Mouse (Mus musculus) ES-CJ7 (cell line): ENCODE measurements around the gene Cfap99.

Experiments
- DNase-seq: peaks from one replicate; pipeline ENCODE4 v3.0.0; 2011; ENCODE audit warnings: low read depth, low spot score

The Cfap99 gene

DNA sequence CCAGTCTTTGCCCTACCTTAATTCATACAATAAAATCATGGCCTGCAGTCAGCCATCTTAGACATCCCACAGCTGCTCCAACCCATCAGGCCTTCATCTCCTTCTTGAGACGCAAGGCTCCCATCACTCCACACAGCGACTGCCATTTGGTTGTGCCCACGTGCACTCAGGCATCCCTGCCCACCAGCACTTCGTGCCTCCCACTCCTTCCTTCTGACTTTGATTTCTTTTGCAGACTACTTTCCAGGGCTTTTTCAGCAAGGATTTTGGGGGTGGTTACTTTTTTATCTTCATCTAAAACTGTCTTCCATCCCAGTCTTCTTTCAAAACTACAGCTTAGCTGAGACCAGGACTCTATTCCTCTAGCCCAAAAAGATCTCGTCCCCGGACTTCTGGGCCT, 11.7 kb upstream of the Cfap99 start:
- DNase-seq = no peak

DNA sequence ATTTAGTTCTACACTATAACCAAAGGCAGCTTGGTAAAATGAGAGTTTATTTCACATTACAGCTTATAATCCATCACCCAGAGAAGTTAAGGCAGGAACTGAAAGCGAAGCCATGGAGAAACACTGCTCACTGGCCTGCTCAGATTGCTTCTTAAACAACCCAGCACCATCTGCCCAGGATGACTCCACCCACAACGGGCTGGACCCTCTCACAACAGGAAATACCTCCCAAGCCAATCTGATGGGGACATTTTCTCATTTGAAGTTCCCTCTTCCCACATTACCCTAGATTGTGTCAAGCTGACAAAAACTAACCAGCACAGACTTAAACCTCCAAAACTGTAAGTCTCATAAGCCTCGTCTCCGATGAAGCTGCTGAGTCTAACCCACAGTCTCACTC, 10.3 kb upstream of the Cfap99 start:
- DNase-seq = no peak

DNA sequence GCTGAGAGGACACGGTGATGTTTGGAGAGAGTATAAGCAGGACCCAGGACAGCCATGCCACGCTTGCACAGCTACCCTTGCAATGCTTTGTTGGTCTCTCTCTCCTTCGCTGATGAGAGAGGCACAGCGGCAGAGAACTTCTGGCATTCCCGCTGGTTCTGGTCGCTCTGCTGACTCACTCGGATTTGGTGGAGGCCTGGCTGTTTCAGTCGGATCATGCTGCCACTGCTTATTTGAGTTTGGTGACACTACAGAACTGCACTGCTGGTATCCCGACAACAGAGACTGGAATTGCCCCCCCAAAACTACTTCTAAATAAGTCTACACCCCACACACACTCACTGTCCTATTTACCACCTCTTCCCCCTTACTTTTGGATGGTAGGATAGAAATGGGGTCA, 9.2 kb upstream of the Cfap99 start:
- no peak for DNase-seq

DNA sequence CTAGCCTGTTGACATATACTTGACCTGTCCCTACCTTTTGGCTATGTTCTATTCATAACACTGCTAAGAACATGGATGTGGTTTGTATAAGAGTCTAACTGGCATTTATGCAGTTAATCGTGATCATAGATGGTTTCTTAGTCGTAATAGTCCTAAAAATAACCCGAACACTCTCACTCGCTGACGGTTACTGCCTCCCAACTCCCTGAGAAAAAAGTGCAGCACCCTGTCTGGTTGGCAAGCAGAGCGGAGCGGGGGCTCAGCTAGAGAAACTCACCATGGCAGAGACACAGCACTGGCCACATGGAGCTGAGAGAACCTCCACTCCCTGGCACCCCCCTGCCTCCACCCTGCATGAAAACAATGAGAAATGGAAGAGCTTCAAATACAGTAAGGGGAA, 7.4 kb upstream of the Cfap99 start:
- no peak for DNase-seq

DNA sequence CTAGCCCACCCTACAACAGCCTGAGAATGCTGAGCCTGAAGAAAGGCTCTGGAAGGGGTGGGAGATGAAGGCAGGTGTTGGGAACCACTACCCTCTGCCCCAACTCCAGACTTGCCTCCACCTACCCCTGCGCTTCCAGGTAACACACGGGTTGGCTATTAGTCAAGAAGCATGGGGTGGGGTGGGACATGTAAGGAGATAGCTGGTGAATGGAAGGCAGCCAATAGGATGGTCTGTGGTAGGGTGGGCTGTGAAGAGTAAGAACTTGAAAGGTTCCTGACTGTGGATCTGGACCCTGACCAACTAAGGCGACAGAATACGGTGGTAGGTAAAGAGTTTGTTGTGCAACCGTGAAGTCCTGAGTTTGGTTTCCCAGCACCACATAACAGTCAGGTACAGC, 5.0 kb upstream of the Cfap99 start:
- no peak for DNase-seq

DNA sequence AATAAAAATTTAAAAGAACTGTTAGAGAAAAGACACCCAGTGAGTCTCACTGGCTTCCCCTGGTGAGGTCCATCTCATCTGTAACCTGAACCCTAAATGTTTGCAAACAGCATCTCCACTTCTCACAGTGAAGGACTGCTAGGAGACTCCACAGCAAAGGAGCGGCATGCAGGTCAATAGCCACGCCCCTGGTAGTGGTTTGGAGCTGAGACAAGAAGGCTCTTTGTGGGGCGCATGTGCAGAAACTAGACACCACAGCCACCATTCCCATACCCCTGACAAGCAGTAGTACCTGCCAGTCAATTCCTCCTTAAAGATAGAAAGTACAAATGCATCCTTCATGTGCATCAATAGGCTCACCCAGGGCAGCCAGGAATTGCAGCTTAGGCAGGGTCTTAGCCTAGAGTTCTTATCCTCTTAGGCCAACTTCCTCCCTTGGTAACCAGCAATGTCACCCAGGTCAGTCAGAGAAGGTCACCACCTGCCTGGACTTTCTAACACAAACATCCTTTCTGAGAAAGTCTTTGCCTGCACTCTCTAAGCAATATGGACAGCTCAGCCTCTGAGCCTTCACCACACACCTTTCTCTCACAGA, 4.1 kb upstream of the Cfap99 start:
- peak; percentile 79 for DNase-seq

DNA sequence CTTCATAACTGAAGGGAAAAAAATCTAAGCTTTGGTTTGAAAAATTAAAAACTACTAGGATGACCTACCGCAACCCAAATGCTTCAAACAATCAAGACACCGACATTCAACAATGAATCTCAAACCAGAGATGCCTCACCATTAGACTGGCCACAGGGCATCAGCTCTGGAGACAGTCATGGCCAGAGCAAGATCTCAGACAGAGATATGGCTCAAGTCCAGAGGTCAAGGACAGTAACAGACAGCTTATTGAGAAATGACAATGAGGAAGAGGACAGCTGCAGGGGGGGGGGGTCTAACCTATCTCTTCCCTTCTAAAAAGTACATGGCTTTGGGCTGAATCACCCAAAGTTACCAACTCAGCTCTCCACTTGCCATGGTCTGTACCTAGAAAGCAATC, 3.1 kb upstream of the Cfap99 start:
- no peak for DNase-seq

DNA sequence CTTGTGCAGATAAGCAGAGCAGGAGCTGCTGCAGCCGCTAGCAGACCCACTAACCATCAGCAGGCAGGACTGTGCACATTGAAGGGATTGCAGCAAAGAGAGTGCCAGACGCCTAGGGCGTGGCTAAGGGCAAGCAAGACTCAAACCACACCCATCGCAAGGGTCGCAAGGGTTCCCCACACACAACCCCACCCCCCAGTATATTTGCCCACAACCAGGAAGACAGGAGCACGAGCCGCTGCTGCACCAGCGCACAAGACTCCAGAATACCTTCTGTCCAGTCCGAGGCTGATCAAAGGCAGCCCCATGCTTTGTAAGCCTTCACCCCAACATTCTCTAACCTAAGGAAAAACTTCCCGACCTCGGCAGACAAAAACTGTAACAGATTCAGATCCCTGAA, 1.9 kb upstream of the Cfap99 start:
- peak; percentile 85 for DNase-seq

DNA sequence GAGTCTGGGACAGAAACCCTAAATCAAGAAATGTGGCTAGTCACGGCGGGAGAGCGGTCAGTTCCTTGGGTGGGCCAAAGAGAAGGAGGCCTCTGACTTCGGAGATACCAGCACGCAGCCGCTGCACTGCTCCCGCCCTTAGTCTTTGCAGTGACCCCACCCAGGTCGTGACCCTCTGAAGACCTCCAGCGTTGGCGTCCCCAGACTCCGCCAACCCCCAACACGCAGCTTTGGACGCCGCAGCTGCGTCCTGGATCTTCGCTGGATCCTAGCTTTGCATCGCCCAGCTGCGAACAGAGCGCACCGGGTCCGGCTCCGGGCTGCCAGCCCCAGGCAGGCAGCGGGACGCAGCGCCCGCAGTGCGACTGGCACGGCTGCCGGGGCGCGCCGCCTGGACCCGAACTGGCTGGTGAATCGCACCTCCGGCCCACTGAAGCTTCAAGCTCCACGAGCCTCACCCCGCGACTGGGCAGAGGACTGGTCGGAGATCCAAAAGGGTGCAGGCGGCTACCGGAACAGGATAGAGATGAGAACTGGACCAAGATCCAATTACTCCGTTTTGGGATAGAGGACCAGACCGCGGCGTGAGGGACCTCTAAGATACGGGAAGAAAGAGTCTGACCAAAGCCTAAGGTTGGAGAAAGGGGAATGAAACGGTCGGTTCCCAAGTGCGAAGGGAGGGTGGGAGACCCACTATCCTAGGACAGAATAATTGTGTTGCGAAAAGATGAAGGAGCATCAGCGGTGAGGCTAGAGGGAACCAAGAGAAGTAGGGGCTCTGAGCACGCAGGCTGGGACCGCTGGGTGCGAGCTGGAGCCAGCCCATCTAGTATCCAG, 1.2 kb upstream of the Cfap99 start:
- peak; percentile 80 for DNase-seq

DNA sequence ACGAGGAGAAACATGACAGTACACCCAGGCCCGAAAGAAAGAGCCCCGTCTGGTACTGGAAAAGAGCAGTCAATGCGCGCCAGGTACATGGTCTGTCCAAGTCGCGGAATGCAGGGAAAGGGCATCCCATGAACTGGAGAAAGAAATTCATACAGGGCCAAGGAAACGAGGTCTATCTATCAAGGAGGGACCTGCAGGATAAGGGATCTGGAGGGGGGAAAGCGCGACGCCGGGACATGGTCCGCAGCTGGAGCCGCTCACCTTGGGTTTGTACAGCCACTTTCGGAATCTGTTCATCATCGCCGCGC, 608 bp upstream of the Cfap99 start:
- no peak for DNase-seq

DNA sequence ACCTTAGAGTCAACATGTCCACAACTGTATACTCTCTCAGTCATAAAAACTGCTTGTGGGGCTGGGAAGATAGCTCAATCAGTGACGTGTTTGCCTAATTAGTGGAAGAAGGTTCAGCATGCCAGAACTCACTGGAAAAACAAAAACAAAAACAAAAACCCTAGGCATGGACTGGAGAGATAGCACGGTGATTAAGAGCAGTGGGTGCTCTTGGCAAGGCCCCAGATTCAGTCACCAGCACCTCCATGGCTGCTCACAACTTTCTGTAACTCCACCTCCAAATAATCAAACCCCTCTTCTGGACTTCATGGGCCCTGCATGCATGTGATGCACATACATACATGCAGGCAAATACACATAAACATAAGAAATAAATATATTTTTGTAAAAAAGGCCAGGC, 886 bp downstream of the Cfap99 start:
- DNase-seq = no peak

DNA sequence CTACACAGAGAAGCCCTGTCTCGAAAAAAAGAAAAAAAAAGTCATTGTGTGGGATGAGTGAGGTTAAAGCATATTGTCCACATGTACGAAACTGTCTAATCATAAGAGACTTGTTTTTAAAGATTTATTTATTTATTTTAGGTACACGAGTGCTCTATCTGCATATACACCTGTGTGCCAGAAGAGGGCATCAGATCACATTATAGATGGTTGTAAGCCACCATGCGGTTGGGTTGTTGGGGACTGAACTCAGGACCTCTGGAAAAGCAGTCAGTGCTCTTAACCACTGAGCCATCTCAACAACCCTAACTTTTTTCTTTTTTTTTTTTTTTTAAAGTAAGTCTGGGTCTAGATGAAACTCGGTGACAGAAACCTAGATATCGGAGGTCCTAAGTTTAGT, 5.0 kb downstream of the Cfap99 start:
- peak; percentile 66 for DNase-seq

DNA sequence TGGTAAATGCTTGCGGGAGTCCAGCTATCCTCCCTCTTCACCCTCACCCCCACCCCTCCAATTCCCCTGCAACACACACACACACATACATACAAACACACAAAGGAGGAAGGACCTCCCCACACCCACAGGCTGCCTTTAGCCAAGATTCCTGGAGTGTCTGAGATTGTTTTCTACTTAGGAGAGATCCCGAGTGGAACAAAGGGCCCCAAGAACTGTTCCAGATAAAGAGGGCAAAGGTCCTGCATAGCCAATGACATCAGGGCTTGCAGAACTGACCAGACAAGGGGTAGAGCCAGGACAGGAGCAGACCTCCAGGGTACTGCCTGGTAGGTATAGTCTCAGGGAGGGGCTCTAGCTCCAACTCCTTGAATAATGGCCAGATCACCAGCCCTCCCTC, 6.3 kb downstream of the Cfap99 start:
- no peak for DNase-seq

DNA sequence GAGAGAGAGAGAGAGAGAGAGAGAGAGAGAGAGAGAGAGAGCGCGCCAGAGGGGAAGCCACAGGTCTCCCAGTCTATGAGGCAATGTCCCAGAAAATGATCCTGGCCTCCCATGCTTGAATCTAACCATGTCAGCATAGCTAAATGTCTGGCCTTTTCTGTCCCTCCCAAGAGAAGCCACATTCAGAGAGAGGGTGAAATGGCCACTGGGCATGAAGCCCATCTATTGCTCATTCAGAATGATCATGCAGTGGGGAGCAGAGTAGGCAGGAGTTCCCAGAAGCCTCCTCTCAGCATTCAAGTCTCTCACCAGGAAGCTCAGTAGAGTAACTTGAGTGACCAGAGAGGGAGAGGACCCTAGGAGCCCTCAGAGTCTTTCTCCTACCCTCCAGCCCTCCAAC, 6.7 kb downstream of the Cfap99 start:
- DNase-seq = no peak

DNA sequence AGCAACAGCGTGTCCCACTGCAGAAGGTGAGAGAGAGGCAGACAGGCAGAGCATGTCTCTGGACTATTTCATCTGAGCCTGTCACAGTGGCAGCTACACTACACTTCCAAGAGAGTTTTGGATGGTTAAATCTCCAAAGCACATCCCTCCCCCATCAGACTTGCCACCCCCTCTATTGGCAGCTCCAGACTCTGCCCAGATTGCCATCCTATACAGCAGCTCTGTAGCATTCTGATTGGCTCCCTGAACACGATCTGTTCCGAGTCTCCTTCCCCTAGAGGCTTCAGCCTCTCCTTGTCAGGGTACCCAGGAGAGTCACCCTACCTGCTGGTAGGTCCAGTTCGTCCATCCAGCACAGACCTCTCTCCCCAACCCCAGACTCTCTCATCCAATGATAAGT, 9.7 kb downstream of the Cfap99 start:
- no peak for DNase-seq

DNA sequence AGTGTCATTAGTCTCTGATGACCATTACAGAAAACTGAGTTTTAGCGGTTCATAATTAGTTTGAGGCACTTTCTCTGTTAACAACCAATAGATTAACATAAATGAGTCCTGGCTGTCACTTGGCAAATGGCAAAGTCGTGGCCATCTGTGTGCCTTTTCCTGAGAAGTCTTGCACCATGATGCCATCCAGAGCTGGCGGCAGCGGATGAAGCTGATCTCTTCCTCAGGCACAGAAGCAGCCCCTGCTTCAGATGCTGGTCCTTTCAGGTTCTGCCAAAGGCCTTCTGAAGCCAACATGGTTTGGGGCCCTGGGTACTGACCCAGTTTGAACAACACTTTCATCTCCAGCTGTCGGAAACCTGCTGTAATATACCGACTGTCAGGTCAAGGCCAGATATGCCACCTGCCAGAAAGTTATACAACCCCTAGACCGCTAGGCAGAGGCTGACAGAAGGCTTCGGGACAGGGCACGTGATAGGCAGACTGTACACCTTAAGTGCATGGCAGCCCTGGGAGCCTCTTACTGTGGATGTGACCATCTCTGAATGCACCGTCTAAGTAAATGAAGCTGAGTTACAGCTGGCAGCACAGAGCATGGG, 10.6 kb downstream of the Cfap99 start:
- no peak for DNase-seq

DNA sequence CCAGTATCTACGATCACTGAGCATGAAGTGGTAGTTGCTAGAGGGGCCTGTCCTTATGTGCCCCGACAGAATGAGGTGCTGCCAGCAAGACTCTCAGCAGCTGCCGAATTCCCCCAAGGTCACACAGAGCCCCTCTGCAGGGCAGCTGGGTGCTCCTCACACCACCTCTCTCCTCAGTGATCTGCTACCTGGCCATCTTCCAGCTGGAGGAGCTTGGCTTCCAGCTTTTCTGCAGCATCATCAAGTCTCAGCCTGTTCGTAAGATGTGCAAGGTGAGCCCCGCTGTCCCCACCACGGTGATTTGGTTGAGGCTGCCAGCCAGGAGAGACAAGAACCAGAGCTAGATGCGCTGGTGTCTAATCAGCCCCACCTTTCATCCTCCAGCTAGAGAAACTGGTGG, 14.0 kb downstream of the Cfap99 start:
- DNase-seq = no peak

DNA sequence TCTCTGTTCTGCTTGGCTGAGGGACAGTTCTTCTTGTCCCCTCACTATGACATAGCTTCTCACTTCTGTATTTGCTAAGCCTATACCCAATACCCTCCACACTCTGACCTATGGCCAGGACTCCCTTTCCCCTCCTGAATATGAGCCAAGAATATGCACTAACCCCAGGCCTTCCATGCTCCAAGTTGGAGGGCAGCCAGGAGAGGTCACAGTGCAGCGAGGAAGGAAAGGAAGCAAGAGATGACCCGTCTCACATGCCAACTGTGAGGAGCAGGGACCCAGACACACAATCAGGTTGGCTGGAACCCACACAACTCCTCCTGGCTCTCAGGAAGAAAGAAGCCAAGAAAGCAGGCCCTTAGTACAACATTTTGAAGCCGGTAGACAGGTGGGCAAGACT, 20.6 kb downstream of the Cfap99 start:
- no peak for DNase-seq

DNA sequence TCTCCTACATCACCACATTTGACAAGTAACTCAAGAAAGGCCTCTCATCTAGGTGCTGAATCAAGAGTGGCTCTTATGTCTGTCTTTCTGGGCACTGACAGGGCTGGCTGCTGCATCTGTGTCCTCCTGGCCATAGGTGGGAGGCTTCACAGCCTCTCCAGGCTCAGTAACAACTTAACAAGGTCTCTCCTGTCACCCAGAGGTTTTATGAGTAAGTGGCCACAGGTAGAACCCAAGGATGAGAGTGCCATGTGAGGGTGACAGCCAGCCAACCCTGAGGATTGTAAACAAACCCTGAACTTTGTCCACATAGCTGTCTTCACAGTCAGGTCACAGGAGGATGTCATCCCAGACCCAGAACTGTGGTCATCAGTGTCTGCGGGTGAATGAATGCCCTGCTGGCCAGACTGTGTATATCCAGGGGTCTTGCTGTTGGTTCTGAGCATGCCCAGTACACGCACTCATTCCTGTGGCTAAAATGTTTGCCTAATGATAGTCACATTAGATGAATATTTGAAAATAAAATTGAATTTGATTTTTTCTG, 31.2 kb downstream of the Cfap99 start:
- DNase-seq = no peak

DNA sequence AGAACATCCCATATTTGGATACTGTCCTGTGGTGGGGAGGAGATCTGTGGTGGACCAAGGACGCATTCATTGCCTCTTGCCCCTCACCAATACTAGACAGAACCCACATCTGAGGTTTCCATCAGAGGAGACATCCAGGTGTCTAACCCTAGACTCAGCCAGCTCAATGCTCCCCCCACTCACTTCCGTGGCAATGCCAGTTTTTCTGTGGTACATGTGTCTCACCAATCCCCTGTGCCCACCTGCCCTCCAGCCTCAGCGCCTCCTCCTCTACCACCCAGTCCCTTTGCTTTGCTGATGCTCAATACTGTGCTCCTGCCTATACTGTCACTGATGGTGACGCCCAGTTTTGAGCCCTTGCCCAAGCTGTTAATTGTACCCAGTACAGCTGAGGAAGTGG, 32.8 kb downstream of the Cfap99 start:
- no peak for DNase-seq

DNA sequence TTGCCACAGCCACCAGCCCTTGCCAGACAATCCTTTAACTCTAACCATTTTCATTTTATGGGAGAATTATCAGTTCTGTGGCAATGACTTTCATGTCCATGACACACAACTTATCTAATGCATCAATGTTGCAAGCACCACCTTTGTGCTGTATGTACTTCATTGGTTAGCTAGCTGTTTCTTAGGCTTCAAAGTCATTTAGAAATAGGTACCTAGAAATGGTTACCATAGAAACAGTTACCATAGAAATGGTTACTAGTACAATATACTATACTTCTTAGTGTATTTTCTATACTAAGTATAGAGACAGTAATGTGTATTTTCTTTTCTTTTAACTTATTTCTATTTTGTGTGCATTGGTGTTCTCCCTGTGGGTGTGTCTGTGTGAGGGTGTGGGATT, 36.9 kb downstream of the Cfap99 start:
- no peak for DNase-seq

DNA sequence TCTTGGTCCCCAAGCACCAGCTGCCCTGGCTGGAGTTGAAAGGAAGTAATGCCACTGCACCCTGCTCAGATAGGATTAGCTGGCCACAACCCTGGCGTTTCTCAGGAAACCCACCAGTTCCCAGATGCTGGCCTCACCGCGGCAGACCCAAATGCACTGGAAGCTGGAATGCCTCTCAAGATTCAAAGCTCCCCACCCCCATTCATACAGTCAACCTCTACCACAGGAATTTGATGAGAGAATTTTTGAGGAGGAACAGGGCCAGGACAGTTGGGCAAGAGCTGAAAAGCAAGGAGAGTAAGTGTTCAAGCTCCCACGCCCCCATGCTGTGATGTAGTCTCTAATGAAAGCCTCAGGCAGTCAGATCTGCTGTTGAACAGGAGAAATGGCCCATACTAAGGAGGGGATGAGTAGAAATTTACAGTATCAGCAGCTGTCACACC, 37.9 kb downstream of the Cfap99 start:
- peak; percentile 53 for DNase-seq
